Mouse (Mus musculus): ENCODE results near the gene Nucb1. TPM values are rescaled to one million over a fixed set of nuclear protein-coding genes. Genes with fewer than 3 reads are reported as not detected.
A peak's percentile ranks its signal among the peaks of the same experiment; 100 is the strongest.

Nucb1 gene
- 100 to 1,000 TPM in 3 of 26 experiments, 10 to 100 TPM in 23; 16.4 to 115 (median 43.0) TPM for total RNA-seq (2018; cell fraction: chromatin; rRNA removed)
- 100 to 1,000 TPM; 136 to 323 (median 210) TPM for total RNA-seq (2018; cell fraction: cytosol; rRNA removed)
- total RNA-seq (2018; cell fraction: nucleus; rRNA removed): 100 to 1,000 TPM in 25 of 26 experiments, 10 to 100 TPM in 1; 73.2 to 334 (median 232) TPM
- polyA plus RNA-seq (2018): 298 to 734 TPM (median 400 TPM) in 3 replicates

GRCm38 (mm10) chr7:45509912-45510787, at the start of gene Nucb1:
Nucb1 (minus strand) TSS chr7:45510406.
- 0% methylated on average over 44 of the region's 44 CpGs for WGBS (ENCODE audit: missing documents)
- Histone ChIP-seq H3K36me3 (ENCODE audit: inconsistent target) (no peaks in the 10 kb centered on the region; the same call in 1 of the 2 replicates), H3K27ac (peak within 1 kb of the TSS; percentile 77), H3K79me2 (ENCODE audit: inconsistent target) (peaks cover 8% of the 10 kb centered on the region; the same call in 1 of the 2 replicates), H3K4me3 (ENCODE audit: inconsistent target) (peak within 1 kb of the TSS; percentile 99)

DNA sequence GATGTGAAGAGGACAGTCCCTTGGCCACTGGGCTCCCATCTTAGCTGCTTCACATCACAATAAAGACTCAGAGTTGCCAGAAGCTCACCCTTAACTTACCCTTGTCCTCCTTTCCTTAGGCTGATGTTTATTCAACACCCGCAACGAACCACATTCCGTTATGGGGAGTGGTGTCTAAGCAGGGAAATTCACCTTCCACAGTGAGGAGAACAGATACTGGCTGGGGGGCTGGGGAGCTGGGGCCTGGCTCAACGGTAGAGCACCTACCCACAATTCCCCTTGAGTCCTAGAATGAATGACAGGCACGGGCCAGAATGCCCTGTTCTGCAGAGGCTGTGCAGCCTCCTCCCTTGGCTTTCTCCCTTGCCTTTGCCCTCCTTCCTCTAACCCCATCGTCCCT, 48.7 kb upstream of the Nucb1 start:
- no peak overlapping the region for H3K27ac ChIP-seq
- H3K36me3 ChIP-seq (ENCODE audit: inconsistent target): no peaks in the 10 kb centered on the region
- H3K4me3 ChIP-seq (ENCODE audit: inconsistent target): no peak overlapping the region
- WGBS (ENCODE audit: missing documents): 51% methylated on average over 6 of the region's 6 CpGs
- H3K79me2 ChIP-seq (ENCODE audit: inconsistent target): no peaks in the 10 kb centered on the region

DNA sequence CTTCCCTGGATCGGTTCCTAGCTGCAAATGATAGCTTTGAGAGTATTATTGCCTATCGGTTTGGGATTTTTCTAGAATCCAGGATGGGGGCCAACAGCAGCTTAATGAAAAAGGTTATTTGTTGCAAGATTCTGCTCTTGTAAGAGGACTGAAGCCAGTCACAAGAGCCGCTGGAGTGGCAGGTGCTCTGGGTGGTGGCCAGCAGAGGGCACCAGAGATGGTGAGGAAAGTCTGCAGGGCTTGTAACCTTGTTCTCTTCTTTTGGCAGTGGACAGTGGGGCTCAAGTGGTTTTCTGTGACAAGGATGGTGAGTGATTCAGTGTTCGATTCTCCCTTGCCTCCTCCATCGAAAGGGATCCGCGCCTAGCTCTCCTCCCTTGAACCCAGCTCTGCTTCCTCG, 45.6 kb upstream of the Nucb1 start:
- no peaks in the 10 kb centered on the region for H3K79me2 ChIP-seq (ENCODE audit: inconsistent target)
- no peaks in the 10 kb centered on the region for H3K36me3 ChIP-seq (ENCODE audit: inconsistent target)
- 33% methylated on average over 8 of the region's 8 CpGs for WGBS (ENCODE audit: missing documents)
- H3K4me3 ChIP-seq (ENCODE audit: inconsistent target): no peak overlapping the region
- no peak overlapping the region for H3K27ac ChIP-seq

GRCm38 (mm10) chr7:45554744-45555143, 44.5 kb upstream of the Nucb1 start, which contains the start of gene Hsd17b14:
Hsd17b14 (plus strand) TSS chr7:45554893.
- no peak within 1 kb of the TSS for H3K27ac ChIP-seq
- WGBS (ENCODE audit: missing documents): 88% methylated on average over 8 of the region's 8 CpGs
- no peaks in the 10 kb centered on the region for H3K79me2 ChIP-seq (ENCODE audit: inconsistent target)

DNA sequence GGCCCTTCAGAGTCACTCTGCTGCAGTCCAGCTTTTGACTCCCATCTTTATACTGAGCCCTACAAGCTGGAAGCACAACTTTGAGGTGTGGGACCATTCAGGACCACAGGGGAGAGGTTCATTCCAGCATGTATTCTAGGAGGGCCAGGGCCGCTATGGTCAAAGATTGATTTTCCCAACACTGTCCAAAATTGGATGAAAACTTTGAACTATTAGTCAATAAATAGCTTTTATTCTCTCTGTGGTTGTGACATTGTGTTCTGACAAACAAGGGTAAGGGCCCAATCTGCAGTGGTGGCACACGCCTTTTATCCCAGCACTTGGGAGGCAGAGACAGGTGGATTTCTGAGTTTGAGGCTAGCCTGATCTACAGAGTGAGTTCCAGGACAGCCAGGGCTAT, 43.8 kb upstream of the Nucb1 start:
- Histone ChIP-seq H3K36me3 (ENCODE audit: inconsistent target) (no peaks in the 10 kb centered on the region), H3K4me3 (ENCODE audit: inconsistent target) (no peak overlapping the region), H3K27ac (no peak overlapping the region), H3K79me2 (ENCODE audit: inconsistent target) (no peaks in the 10 kb centered on the region)
- 93% methylated on average over 2 of the region's 2 CpGs for WGBS (ENCODE audit: missing documents)

More at GRCm38 (mm10) chr7:45554744-45555143, 44.5 kb upstream of the Nucb1 start, which contains the start of gene Hsd17b14:
- H3K4me3 ChIP-seq (ENCODE audit: inconsistent target): no peak within 1 kb of the TSS
- no peaks in the 10 kb centered on the region for H3K36me3 ChIP-seq (ENCODE audit: inconsistent target)

DNA sequence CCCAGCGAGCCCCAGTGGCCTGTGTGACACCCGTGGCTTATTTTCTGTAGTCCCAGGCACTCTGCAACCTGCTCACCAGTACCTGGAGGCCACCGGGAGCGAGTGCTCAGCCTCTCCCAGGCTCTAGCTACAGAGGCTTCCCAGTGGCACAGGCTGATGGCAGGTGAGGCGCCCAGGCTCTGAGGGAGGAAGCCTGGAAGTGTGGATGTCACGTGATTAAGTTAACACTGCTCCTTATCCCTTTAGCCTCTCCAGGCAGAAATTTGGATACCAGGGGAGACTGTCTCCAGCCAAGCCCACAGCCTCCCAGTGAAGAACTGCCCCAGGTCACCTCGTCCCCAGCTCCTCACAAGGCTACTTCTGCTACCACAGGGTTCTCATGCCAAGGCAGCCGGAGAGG, 43.3 kb upstream of the Nucb1 start:
- Histone ChIP-seq H3K79me2 (ENCODE audit: inconsistent target) (no peaks in the 10 kb centered on the region), H3K27ac (no peak overlapping the region), H3K4me3 (ENCODE audit: inconsistent target) (no peak overlapping the region), H3K36me3 (ENCODE audit: inconsistent target) (no peaks in the 10 kb centered on the region)
- 91% methylated on average over 8 of the region's 8 CpGs for WGBS (ENCODE audit: missing documents)

GRCm38 (mm10) chr7:45551512-45551883, 41.3 kb upstream of the Nucb1 start:
- no peaks in the 10 kb centered on the region for H3K79me2 ChIP-seq (ENCODE audit: inconsistent target)
- no peak overlapping the region for H3K4me3 ChIP-seq (ENCODE audit: inconsistent target)
- no peak overlapping the region for H3K27ac ChIP-seq
- no peaks in the 10 kb centered on the region for H3K36me3 ChIP-seq (ENCODE audit: inconsistent target)
- WGBS (ENCODE audit: missing documents): 93% methylated on average over 8 of the region's 8 CpGs

GRCm38 (mm10) chr7:45550821-45551511, 40.8 kb upstream of the Nucb1 start:
- no peak overlapping the region for H3K4me3 ChIP-seq (ENCODE audit: inconsistent target)
- H3K27ac ChIP-seq: no peak overlapping the region
- H3K79me2 ChIP-seq (ENCODE audit: inconsistent target): no peaks in the 10 kb centered on the region
- H3K36me3 ChIP-seq (ENCODE audit: inconsistent target): no peaks in the 10 kb centered on the region
- WGBS (ENCODE audit: missing documents): 93% methylated on average over 11 of the region's 11 CpGs

DNA sequence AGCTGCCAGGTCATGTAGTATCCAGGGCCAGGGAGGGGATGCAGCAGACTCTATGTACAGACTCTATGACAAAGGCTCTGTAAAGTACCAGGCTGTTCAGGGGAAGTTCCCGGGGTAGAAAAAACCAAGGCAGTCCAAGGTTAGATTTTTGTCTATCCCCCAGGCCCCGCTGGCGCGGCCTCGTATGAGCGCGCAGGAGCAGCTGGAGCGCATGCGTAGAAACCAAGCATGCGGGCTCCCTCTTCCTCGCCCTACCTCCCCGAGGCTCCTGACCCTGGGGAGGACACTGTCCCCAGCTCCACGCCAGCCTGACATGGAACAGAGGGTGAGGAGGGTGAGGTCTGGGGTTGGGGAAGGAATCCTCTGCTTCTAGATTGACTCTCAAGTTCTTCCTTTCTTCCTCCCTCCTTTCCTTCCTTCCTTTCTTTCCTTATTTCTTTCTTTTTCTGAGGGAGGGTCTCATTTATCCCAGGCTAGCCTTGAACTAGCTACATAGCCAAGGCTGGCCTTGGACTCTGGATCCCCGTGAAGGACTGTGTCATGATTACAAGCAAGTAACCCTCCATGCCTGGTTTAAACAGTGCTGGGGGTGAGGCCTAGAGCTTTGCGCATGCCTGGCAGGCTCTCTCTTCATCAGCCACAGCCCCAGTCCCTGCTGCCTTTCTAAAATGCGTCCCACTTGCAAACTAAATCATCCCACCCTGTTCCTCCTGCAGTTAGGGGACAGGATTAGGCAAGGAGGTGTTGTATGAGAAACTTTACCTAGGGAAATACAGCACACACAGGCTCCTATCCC, 39.6 kb upstream of the Nucb1 start:
- WGBS (ENCODE audit: missing documents): 98% methylated on average over 10 of the region's 16 CpGs
- no peaks in the 10 kb centered on the region for H3K79me2 ChIP-seq (ENCODE audit: inconsistent target)
- H3K4me3 ChIP-seq (ENCODE audit: inconsistent target): no peak overlapping the region
- H3K27ac ChIP-seq: no peak overlapping the region
- H3K36me3 ChIP-seq (ENCODE audit: inconsistent target): no peaks in the 10 kb centered on the region

DNA sequence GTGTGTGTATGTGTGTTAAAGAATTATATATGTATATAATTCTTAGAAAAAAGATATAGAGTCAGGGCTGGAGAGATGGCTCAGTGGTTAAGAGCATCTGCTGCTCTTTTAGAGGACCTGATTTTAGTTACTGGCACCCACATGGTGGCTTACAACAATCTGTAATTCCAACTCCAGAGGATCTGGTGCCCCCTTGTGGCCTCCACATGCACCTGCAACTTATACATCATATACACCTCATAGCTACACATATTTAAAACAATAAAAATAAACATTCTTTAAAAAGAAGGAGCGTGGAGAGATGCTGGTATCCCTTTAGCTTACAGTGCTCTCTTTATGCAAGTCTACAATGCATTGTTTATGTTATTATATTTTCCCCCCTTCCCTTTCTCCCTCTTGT, 34.3 kb upstream of the Nucb1 start:
- no peak overlapping the region for H3K4me3 ChIP-seq (ENCODE audit: inconsistent target)
- H3K36me3 ChIP-seq (ENCODE audit: inconsistent target): no peaks in the 10 kb centered on the region
- H3K79me2 ChIP-seq (ENCODE audit: inconsistent target): no peaks in the 10 kb centered on the region
- WGBS (ENCODE audit: missing documents): 100% methylated on average over 1 of the region's 1 CpGs
- no peak overlapping the region for H3K27ac ChIP-seq

- no peaks in the 10 kb centered on the region for H3K79me2 ChIP-seq (ENCODE audit: inconsistent target)
- no peaks in the 10 kb centered on the region for H3K36me3 ChIP-seq (ENCODE audit: inconsistent target)
- H3K4me3 ChIP-seq (ENCODE audit: inconsistent target): no peak overlapping the region
- no peak overlapping the region for H3K27ac ChIP-seq
- 96% methylated on average over 2 of the region's 2 CpGs for WGBS (ENCODE audit: missing documents)
These were observed 30.0 kb upstream of the Nucb1 start for GRCm38 (mm10) chr7:45540213-45540612.

DNA sequence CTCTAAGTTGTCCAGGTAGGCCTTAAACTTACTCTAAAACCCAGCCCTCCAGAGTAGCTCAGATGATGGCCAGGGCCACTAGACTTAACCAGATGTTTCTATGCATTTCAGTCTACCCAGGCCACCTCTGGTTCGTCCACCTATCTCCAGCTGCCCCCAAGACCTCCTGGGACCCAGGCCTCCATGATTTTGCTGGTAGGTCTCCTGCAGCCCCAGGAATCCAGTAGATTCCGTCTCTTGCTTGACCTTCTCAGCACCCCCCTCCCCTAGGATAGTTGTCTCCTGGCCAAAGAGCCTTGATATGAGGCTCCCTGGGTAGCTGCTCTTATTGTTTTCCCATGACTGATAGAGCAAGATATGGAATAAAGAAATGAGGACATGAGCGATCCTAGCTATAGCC, 28.9 kb upstream of the Nucb1 start:
- 97% methylated on average over 3 of the region's 3 CpGs for WGBS (ENCODE audit: missing documents)
- no peaks in the 10 kb centered on the region for H3K79me2 ChIP-seq (ENCODE audit: inconsistent target)
- H3K36me3 ChIP-seq (ENCODE audit: inconsistent target): no peaks in the 10 kb centered on the region
- H3K4me3 ChIP-seq (ENCODE audit: inconsistent target): no peak overlapping the region
- no peak overlapping the region for H3K27ac ChIP-seq

GRCm38 (mm10) chr7:45538163-45539041, 28.2 kb upstream of the Nucb1 start:
- Histone ChIP-seq H3K27ac (peak overlapping the region; percentile 42), H3K79me2 (ENCODE audit: inconsistent target) (no peaks in the 10 kb centered on the region), H3K4me3 (ENCODE audit: inconsistent target) (peak overlapping the region; percentile 47), H3K36me3 (ENCODE audit: inconsistent target) (no peaks in the 10 kb centered on the region)
- WGBS (ENCODE audit: missing documents): 6% methylated on average over 27 of the region's 29 CpGs

Measured in macrophage (primary cell).